Mouse (Mus musculus) frontal cortex, postnatal 14 days (tissue): Measurements from ENCODE around the gene Rai1.

Experiments used
- DNase-seq, 2 experiments: peaks; one replicate each; pipeline ENCODE4 v3.0.0; 2022; ENCODE audit warnings: low spot score in 2 of 2

Rai1 gene

DNA sequence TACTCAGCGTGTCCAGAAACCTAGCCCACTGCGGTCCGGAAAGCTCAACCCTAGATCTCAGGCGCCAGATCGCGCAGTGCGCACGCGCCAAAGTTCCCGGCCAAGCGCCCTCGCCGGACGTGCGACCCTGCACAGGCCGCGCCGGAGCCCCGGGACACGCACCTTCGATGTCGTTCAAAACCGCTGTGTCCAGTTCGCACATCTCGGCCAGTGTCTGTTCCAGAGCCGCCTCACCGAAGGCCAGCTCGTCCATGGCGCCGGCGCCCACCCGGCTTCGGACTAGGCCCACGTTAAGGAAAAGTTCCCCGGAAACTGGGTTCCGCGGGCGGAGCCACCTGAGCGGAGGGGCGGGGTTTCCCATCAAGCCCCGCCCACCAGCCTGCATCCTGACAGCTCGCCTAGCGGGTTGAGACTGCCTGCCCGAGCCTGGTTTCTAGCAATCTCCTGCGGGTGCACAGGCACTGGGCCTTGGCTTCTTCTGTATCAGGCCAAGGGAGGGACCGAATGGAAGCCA, 115.5 kb downstream of the Rai1 start:
- DNase-seq, result peak; percentile 75 to 85

DNA sequence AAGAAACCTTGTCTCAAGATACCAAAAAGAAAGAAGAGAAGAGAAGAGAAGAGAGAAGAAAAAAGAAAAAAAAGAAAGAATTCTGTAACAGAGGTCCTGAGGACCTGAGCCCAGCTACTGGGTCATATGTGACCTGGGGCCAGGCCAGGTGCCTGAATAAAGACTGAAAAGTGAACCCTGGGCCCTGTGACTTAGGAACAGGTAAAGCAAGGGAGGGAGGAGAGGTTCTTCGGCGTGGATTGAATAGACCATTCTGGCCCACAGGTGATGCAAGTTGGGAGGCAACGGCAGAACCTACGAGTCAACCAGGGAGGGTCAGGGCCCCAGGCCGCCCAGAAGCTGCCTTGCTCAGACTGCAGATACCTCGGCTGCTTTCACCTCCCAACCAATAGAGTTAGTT, 116.6 kb downstream of the Rai1 start:
- DNase-seq, result no peak

DNA sequence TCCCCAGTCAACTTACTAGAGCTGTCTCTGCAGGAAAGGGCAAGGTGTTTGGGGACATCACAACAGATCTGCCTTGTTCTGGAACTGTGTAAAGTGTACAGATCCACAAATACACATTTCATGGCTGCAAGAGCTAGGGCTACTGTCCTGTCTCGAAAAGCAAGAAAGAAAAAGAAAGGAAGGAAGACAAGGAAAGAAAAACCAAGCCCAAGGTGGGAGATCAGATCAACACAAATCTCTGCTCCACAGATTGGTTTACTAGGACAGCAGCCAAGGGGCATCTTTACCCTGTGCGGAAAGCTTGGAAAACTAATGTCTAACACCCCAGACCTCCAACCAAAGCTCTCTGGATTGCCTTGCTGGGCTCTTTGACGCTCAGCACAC, 117.3 kb downstream of the Rai1 start:
- DNase-seq, result no peak

DNA sequence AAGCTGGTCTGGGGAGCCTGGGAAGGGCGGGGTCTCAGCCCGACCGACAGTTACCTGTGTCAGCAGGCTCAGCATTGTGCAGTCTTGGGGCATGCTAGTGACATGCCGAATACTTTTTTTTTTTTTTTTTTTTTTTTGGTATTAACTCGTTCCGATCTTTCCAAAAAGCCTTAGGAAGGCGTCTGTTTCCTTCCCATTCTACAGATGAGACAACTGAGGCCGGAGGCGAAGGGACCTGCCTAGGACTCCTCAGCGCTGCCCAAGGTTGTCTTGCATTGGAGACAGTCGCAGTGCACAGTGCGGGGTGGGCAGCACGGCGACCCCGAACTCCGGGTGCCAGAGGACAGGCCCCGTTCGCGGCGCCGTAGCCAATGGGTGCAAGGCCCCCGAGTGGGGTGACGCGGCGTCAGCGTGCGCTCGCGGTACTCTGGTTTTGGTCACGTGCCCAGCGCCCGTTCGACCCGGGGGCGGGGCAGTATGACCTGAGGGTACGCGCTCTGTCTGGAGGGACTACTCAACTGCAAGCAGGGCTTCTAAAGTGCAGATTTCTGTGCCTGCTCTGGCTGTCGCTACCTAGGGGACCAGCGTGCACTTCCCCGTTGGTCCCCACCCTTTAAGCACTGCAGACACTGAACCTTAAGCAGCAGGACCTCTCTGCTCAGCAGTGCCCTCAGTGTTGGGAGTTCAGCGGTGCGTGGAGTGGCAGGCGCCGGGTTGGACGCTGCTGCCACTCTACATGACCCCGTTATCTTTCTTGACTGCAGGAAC, 117.8 kb downstream of the Rai1 start, which contains the start of gene Srebf1:
Gene Srebf1 (minus strand): TSS at position 113 of the 768 bp plus-strand sequence.
- DNase-seq, result peak; percentile 63 to 70

DNA sequence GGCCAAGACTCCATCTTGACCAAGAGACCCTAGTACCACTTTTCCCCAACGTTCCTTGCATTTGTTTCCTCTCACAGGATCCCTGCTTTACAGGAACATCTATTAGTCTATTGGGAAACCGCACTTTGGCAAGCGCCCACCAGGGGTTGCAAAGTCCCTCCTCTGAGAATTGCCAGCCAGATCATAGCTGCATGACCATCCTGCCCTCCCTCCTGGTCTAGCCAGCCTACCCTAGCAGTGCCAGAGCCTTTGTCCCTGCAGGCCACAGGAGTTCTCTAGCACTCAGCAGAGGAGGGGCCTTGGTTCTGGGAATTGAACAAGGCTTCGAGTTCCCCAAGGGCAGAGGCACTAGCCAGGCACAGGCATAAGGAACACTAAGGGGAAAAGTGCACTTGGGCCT, 119.9 kb downstream of the Rai1 start:
- no peak for DNase-seq

- DNase-seq, result no peak
Measured at GRCm38 (mm10) chr11:60225874-60226273, 121.1 kb downstream of the Rai1 start.

- no peak for DNase-seq
Measured at GRCm38 (mm10) chr11:60228525-60228924, 123.7 kb downstream of the Rai1 start.

DNA sequence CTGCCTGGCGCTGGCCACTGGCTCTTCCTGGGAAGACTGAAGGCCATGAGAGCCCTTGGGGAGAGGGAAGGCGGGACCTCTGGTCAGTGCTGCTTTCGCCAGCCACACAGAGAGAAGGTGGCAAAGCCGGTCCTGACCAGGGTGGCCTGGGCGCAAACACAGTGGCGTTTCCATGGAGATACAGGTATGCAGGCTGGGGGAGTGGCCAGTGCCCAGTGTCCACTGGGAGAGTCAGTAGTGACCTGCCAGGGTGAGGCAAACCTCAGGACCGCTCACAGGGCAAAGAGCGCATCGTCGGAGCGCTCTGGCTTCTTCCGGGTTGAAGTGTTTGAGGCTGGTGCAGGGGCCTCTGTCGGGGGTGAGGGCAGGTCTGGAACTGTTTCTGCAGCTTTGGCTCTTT, 125.0 kb downstream of the Rai1 start:
- DNase-seq, result no peak

DNA sequence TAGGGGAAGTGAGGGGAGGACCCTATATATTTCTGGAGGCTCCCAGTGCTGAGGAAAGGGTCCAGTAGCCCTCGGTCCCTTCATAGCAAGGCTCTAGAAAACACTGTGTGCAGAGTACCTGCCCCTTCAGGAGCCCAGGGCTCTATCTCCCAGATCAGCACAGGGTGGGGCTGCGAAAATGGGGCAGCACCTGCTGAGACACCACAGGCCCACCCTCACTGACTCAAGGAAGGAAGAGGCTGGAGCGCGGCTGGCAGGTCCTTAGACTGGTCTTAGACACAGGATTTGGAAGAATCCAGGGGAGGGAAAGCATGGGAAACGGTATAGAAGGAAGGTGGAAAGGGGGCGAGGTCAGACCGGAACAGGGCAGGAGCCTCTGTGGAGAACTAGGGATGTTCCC, 125.7 kb downstream of the Rai1 start:
- no peak for DNase-seq

- no peak for DNase-seq
Measured at GRCm38 (mm10) chr11:60231326-60231725, 126.5 kb downstream of the Rai1 start.

GRCm38 (mm10) chr11:60231951-60232350, 127.1 kb downstream of the Rai1 start:
- DNase-seq, result no peak

GRCm38 (mm10) chr11:60232441-60233058, 127.7 kb downstream of the Rai1 start:
- no peak for DNase-seq

- DNase-seq, result no peak
Measured at GRCm38 (mm10) chr11:60233235-60233634, 128.4 kb downstream of the Rai1 start.

GRCm38 (mm10) chr11:60235351-60235750, 130.5 kb downstream of the Rai1 start:
- DNase-seq, result no peak

DNA sequence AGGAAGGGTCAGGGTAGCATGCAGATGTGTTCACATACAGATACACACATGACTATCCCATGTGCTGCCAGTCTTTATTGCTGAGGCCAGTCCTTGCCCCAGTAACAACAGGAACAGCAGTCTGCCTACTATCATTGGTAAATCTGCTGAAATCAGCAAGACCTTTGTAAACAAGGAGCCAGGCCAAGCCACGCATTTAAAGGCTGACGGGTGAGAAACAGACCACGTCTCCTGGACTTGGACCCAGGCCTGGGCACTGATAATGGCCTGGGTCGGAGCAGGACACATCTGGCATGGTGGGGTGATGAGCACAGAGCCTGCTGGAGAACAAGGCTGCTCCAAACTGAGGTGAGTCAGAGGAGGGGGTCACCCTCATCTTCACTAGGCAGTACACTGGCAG, 135.7 kb downstream of the Rai1 start:
- DNase-seq, result no peak

DNA sequence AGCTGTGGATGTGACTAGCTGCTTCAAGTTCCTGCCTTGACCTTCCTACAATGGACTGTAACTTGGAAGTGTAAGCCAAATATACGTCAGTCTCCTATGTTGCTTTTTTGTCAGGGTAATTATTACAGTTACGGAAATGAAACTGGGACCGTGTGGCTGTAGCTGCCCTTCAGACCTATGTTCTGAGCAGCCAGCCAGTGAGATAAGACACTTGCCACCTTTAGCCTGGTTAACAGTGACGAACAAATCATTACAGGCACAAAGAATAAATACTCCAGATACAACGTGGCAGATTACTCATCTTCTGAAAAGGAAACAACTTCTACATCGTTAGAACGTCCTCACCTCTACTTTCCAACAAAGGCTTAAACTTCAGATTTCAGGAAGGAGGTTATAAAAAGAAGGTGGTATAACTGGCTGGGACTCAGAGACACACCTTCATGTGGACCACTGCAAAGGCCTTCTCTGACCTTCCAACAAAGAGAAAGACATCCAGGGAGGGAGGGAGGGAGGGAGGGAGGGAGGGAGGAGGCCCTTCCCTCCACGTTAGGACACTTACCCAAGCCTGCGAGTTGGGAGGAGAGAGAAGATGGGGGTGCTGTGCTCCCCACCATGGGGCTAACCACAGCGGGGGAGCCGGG, 139.8 kb downstream of the Rai1 start:
- no peak for DNase-seq

DNA sequence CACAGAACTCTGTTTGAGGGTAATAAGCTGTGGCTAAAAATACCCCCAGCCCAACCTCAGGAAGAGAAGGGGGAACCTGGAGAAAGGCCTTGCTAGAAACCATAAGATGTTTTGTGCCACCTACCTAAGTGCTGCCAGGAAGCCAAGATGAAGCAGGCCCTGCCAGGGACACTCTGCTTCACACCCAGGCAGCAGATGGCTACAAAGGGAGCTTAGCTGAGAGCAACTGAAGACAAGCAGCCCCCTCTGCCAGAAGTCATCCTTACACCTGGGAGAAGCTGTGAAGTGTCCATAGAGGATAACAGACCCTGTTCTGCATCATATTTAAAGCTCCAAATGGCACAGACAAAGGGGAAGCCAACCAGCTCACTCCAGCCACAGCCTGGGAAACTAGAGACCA, 141.3 kb downstream of the Rai1 start:
- DNase-seq, result no peak

GRCm38 (mm10) chr11:60247753-60248550, 143.1 kb downstream of the Rai1 start:
- DNase-seq, result no peak
